Mouse (Mus musculus) fibroblast of lung, adult 2 months (primary cell): ENCODE data around the gene Tpst2.
A peak's percentile ranks its signal among the peaks of the same experiment; 100 is the strongest.

ENCODE experiments used
- DNase-seq: peaks from one replicate; pipeline ENCODE4 v3.0.0-alpha.2; 2011; ENCODE audit warnings: low read depth

The Tpst2 gene

GRCm38 (mm10) chr5:112276267-112276873 lies at the start of gene Tpst2:
Gene Tpst2, plus strand, starts transcription at chr5:112276691.
- peak; percentile 99 for DNase-seq

- no peak for DNase-seq
Observed at GRCm38 (mm10) chr5:112227354-112227753, 49.1 kb upstream of the Tpst2 start.

- no peak for DNase-seq
Observed at GRCm38 (mm10) chr5:112227898-112228239, 48.6 kb upstream of the Tpst2 start.

GRCm38 (mm10) chr5:112228240-112229076 lies 48.0 kb upstream of the Tpst2 start:
- no peak for DNase-seq

- no peak for DNase-seq
Observed at GRCm38 (mm10) chr5:112235806-112236205, 40.7 kb upstream of the Tpst2 start.

- DNase-seq: no peak
Observed at GRCm38 (mm10) chr5:112236631-112237030, 39.9 kb upstream of the Tpst2 start.

- DNase-seq: no peak
Observed at GRCm38 (mm10) chr5:112237439-112237838, 39.1 kb upstream of the Tpst2 start.

- no peak for DNase-seq
Observed at GRCm38 (mm10) chr5:112237866-112238570, 38.5 kb upstream of the Tpst2 start.

GRCm38 (mm10) chr5:112238781-112239482 lies 37.6 kb upstream of the Tpst2 start:
- DNase-seq: no peak

GRCm38 (mm10) chr5:112240761-112241160 lies 35.7 kb upstream of the Tpst2 start:
- DNase-seq: no peak

GRCm38 (mm10) chr5:112241849-112242248 lies 34.6 kb upstream of the Tpst2 start:
- no peak for DNase-seq

GRCm38 (mm10) chr5:112242361-112242778 lies 34.1 kb upstream of the Tpst2 start:
- no peak for DNase-seq

GRCm38 (mm10) chr5:112243041-112243440 lies 33.5 kb upstream of the Tpst2 start:
- no peak for DNase-seq

GRCm38 (mm10) chr5:112243539-112244274 lies 32.8 kb upstream of the Tpst2 start:
- no peak for DNase-seq

- DNase-seq: no peak
Observed at GRCm38 (mm10) chr5:112244275-112244562, 32.3 kb upstream of the Tpst2 start.

GRCm38 (mm10) chr5:112244890-112245615 lies 31.4 kb upstream of the Tpst2 start:
- DNase-seq: no peak

- no peak for DNase-seq
Observed at GRCm38 (mm10) chr5:112247399-112247798, 29.1 kb upstream of the Tpst2 start.

- no peak for DNase-seq
Observed at GRCm38 (mm10) chr5:112249106-112249505, 27.4 kb upstream of the Tpst2 start.

GRCm38 (mm10) chr5:112252400-112252799 lies 24.1 kb upstream of the Tpst2 start, which contains the start of gene Cryba4:
Gene Cryba4, minus strand, starts transcription at chr5:112252518.
- DNase-seq: no peak

GRCm38 (mm10) chr5:112253169-112253568 lies 23.3 kb upstream of the Tpst2 start:
- DNase-seq: no peak

GRCm38 (mm10) chr5:112254282-112254806 lies 22.1 kb upstream of the Tpst2 start:
- DNase-seq: no peak
